Mouse (Mus musculus) limb, embryonic 12.5 days (tissue): ENCODE data around the gene Gse1. TPM values are rescaled to one million over a fixed set of nuclear protein-coding genes. Genes with fewer than 3 reads are reported as not detected.

Source experiments
- ATAC-seq: fragments of 200-750 bp; cut with Nextera tagmentation; 2 replicates; pipeline ENCODE4 v1.8.0; 2017; ENCODE audit warnings: low read depth, moderate TSS enrichment; ENCODE audit not compliant: insufficient number of reproducible peaks, insufficient read depth, low FRiP score, low TSS enrichment
- H3K27ac ChIP-seq: fragments of 300-500 bp; sonication (generic); 2 replicates; pipeline ENCODE4 v1.5.1; 2016; ENCODE audit warnings: mild to moderate bottlenecking, moderate library complexity
- H3K27me3 ChIP-seq: fragments of 300-500 bp; sonication (generic); 2 replicates; pipeline ENCODE4 v1.6.1; 2016; ENCODE audit warnings: mild to moderate bottlenecking, moderate library complexity
- H3K36me3 ChIP-seq: fragments of 300-500 bp; sonication (generic); 2 replicates; pipeline ENCODE4 v1.6.1; 2016; ENCODE audit warnings: mild to moderate bottlenecking, moderate library complexity
- H3K4me1 ChIP-seq: fragments of 300-500 bp; sonication (generic); replicated peaks from 2 replicates; pipeline ENCODE4 v1.6.1; 2016
- H3K4me2 ChIP-seq: fragments of 300-500 bp; sonication (generic); 2 replicates; pipeline ENCODE4 v1.6.1; 2016; ENCODE audit warnings: mild to moderate bottlenecking, moderate library complexity
- H3K4me3 ChIP-seq: fragments of 300-500 bp; sonication (generic); replicated peaks from 2 replicates; pipeline ENCODE4 v1.5.1; 2016; ENCODE audit warnings: mild to moderate bottlenecking
- H3K9ac ChIP-seq: fragments of 300-500 bp; sonication (generic); replicated peaks from 2 replicates; pipeline ENCODE4 v1.6.1; 2016; ENCODE audit warnings: mild to moderate bottlenecking, moderate library complexity
- H3K9me3 ChIP-seq: fragments of 300-500 bp; sonication (generic); 2 replicates; pipeline ENCODE4 v1.6.1; 2016; ENCODE audit warnings: mild to moderate bottlenecking, moderate library complexity
- WGBS: fragments of 180-500 bp; shearing (Covaris S2); methylation state at CpG from one replicate; pipeline ENCODE4 v1.1.7; 2016; 5-methylcytosine and 5-hydroxymethylcytosine counted together
- polyA plus RNA-seq: library from polyadenylated mRNA; unstranded; fragments of >200 nt; fragmentation: Nextera tagmentation; extraction: Ambion mirVana; gene quantifications from 2 replicates; pipeline ENCODE4 v1.2.1, GENCODE M21; 2016

The Gse1 gene
- polyA plus RNA-seq, 1 experiment from 2014 or later, result 9.1 TPM

DNA sequence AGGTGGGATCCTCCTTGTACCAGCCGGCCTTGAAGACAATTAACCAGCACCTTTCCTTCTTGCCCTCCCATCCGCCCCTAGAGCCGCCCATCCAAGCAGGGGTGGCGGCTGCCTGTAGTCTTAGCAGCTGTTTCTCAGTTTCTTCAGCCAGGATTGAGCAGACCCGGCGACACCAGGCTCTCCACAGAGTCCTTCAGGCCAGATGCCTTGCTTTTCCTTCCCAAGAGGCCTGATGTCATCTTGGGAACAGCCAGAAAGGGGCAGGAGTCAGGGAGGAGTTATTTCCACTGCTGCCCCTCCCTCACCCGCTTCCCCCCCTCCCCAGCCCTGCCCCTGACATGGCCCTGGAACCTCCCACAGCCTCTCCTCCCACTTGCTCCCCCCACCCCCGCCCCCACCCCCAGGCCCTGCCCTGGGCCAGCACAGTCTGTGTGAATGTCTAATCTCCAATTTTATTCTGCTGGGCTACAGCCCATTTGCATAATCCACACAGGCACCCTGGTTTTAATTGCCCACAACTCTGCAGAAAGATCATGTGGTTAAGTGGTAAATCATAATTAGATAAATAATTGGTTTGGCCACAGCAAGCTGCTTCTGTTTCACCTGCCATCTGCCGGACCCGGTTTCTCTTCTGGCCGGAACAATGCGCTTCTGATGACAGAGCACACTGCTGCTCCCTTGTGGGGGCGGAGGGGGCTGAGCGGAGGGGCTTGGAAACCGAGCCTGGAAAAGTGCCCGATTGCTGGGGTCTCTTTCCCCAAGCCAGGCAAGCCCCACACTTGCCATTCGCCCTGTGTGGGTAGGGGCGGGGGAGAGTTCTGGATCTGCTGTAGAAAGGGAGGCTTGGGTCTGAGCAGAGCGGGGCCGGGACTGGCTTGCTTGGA, 292.7 kb downstream of the Gse1 start:
- ATAC-seq, result no peak
- H3K9ac ChIP-seq, result 0 out of 2 replicates have a peak overlapping the region, but pooled peaks have one; percentile 14
- H3K9me3 ChIP-seq, result no peaks in the 10 kb centered on the region
- peak overlapping the region; percentile 19; the same call in 1 of the 2 replicates for H3K4me2 ChIP-seq
- H3K27me3 ChIP-seq, result peaks cover 23% of the 10 kb centered on the region
- no peak overlapping the region for H3K4me3 ChIP-seq
- no peaks in the 10 kb centered on the region for H3K36me3 ChIP-seq
- H3K4me1 ChIP-seq, result peaks cover 81% of the 10 kb centered on the region
- H3K27ac ChIP-seq, result no peak overlapping the region
- 15% methylated on average over 20 of the region's 20 CpGs for WGBS

- 0 out of 2 replicates have a peak overlapping the region, but pooled peaks have one; percentile 14 for H3K9ac ChIP-seq
- H3K4me3 ChIP-seq, result no peak overlapping the region
- WGBS, result 58% methylated on average over 7 of the region's 7 CpGs
- no peak overlapping the region for H3K27ac ChIP-seq
- peaks cover 27% of the 10 kb centered on the region for H3K27me3 ChIP-seq
- no peaks in the 10 kb centered on the region for H3K9me3 ChIP-seq
- ATAC-seq, result no peak
- no peaks in the 10 kb centered on the region for H3K36me3 ChIP-seq
- H3K4me1 ChIP-seq, result peaks cover 81% of the 10 kb centered on the region
- H3K4me2 ChIP-seq, result 0 out of 2 replicates have a peak overlapping the region, but pooled peaks have one; percentile 4
Measured at GRCm38 (mm10) chr8:120521591-120521965, 293.3 kb downstream of the Gse1 start.

DNA sequence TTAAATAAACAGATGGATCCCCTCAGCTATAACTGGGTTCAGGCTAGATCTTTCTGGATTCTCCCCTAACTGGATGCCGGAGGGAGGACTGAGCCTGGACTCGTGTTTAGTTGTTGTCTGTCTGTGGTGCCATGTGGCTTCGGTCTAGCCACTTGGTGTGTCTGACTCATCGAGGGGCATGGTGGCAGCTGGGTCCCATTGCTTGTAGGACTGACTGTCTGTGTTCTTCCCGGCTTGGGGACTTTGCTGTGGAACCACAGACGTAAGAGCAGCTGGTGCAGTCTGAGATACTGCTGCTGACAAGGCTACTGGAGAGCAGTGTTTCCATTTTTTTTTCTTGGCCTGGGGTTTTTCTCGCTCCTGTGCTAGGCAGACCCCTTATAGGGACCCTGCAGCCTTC, 295.4 kb downstream of the Gse1 start:
- H3K27ac ChIP-seq, result no peak overlapping the region
- no peak overlapping the region for H3K4me3 ChIP-seq
- H3K9me3 ChIP-seq, result no peaks in the 10 kb centered on the region
- H3K4me2 ChIP-seq, result no peak overlapping the region
- no peak for ATAC-seq
- H3K36me3 ChIP-seq, result no peaks in the 10 kb centered on the region
- WGBS, result 78% methylated on average over 7 of the region's 7 CpGs
- peaks cover 31% of the 10 kb centered on the region for H3K27me3 ChIP-seq
- H3K9ac ChIP-seq, result no peak overlapping the region
- H3K4me1 ChIP-seq, result peaks cover 81% of the 10 kb centered on the region

- Histone ChIP-seq H3K27ac (no peak overlapping the region), H3K9me3 (no peaks in the 10 kb centered on the region), H3K4me3 (no peak overlapping the region), H3K4me2 (no peak overlapping the region), H3K4me1 (peaks cover 79% of the 10 kb centered on the region), H3K9ac (0 out of 2 replicates have a peak overlapping the region, but pooled peaks have one; percentile 18), H3K27me3 (peaks cover 30% of the 10 kb centered on the region), H3K36me3 (no peaks in the 10 kb centered on the region)
- no peak for ATAC-seq
- 81% methylated on average over 1 of the region's 1 CpGs for WGBS
Measured at GRCm38 (mm10) chr8:120525135-120525534, 296.9 kb downstream of the Gse1 start.

DNA sequence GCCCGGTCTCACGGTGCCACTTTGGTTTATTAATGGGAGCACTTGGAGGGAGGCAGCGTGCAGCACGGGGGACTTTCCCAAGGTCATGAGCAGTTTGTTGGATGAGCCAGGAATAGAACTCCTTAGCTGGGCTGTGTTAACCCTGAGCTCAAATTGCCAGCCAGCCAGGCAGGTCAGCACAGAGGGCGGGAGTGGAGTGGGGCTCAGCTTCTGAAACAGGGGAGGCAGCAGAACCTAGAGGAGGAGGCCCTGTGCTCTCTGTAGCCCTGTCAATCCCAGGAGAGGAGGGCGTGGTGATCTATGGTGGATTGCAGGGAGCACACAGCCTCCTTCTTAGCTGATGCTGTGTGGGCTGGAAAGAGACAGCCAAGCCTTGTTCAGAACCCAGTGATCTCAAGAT, 297.6 kb downstream of the Gse1 start:
- WGBS, result 61% methylated on average over 6 of the region's 6 CpGs
- Histone ChIP-seq H3K4me3 (no peak overlapping the region), H3K27ac (no peak overlapping the region), H3K36me3 (no peaks in the 10 kb centered on the region), H3K27me3 (peaks cover 27% of the 10 kb centered on the region), H3K9ac (0 out of 2 replicates have a peak overlapping the region, but pooled peaks have one; percentile 18), H3K4me1 (peaks cover 72% of the 10 kb centered on the region), H3K4me2 (no peak overlapping the region), H3K9me3 (no peaks in the 10 kb centered on the region)
- ATAC-seq, result no peak

DNA sequence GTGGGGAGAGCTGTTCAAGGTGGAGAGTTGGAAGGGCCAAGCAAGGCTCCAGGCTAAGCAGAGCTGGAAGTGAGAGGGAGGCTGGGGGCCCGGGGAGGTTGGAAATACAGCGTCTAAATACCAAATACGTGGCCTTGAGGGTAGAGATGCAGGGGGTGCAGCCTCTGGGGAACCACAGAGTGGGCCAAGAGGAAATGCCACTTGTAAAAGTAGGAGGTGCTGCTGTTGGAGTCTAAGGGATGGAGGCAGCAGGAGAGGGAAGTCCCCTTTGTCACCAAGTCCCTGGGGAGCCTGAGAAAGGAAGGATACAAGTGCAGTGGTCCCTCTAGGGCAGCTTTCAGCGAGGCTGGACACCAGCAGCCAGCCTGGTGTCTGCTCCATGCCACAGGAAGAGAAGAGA, 298.3 kb downstream of the Gse1 start:
- 37% methylated on average over 4 of the region's 4 CpGs for WGBS
- H3K27ac ChIP-seq, result no peak overlapping the region
- ATAC-seq, result no peak
- H3K36me3 ChIP-seq, result no peaks in the 10 kb centered on the region
- H3K9ac ChIP-seq, result no peak overlapping the region
- H3K27me3 ChIP-seq, result peaks cover 28% of the 10 kb centered on the region
- no peak overlapping the region for H3K4me3 ChIP-seq
- H3K4me2 ChIP-seq, result no peak overlapping the region
- no peaks in the 10 kb centered on the region for H3K9me3 ChIP-seq
- H3K4me1 ChIP-seq, result peaks cover 71% of the 10 kb centered on the region

GRCm38 (mm10) chr8:120528332-120528731, 300.1 kb downstream of the Gse1 start:
- 0 out of 2 replicates have a peak, but pooled peaks have one; percentile 14 for ATAC-seq
- 6% methylated on average over 3 of the region's 3 CpGs for WGBS
- Histone ChIP-seq H3K27ac (no peak overlapping the region), H3K9me3 (no peaks in the 10 kb centered on the region), H3K4me2 (peak overlapping the region; percentile 11; the same call in 1 of the 2 replicates), H3K9ac (no peak overlapping the region), H3K36me3 (no peaks in the 10 kb centered on the region), H3K27me3 (peaks cover 28% of the 10 kb centered on the region), H3K4me1 (peaks cover 82% of the 10 kb centered on the region), H3K4me3 (no peak overlapping the region)

GRCm38 (mm10) chr8:120529226-120529625, 301.0 kb downstream of the Gse1 start:
- Histone ChIP-seq H3K4me1 (peaks cover 82% of the 10 kb centered on the region), H3K4me2 (no peak overlapping the region), H3K36me3 (no peaks in the 10 kb centered on the region), H3K27me3 (peaks cover 37% of the 10 kb centered on the region), H3K27ac (no peak overlapping the region), H3K9me3 (no peaks in the 10 kb centered on the region), H3K9ac (no peak overlapping the region), H3K4me3 (no peak overlapping the region)
- ATAC-seq, result no peak
- WGBS, result 69% methylated on average over 7 of the region's 7 CpGs

DNA sequence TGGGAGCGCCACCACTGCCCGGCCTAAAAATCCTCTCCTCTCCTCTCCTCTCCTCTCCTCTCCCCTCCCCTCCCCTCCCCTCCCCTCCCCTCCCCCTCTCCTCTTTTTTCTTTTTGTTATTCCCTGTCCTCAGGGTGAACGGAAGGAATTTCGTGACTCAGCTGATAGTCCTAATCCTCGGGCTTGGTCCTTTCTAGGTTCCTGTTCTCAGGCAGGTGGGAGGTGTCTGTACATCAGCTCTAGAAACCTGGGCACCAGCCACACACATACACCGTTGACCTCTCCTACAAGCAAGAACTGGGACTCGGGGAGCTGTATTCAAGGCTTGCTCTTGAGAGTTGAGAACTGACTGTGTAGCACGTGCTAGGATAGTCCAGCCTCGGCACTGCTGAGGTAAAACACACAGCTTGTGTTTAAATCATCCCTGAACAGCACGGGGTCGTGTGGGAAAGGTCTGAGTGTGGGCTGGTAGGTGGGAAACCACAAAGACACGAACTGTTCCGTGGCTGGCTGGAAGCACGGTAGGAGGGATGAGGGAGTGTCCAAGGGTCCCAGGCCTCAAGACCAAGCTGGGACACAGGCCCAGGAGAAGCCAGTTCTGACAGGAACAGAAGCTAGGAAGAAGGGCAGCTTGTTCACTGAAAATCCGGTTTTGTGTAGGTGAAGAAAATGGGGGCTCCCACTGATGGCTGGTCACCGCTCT, 302.8 kb downstream of the Gse1 start:
- 47% methylated on average over 16 of the region's 16 CpGs for WGBS
- H3K27me3 ChIP-seq, result peaks cover 32% of the 10 kb centered on the region
- no peak overlapping the region for H3K4me3 ChIP-seq
- H3K36me3 ChIP-seq, result no peaks in the 10 kb centered on the region
- peak overlapping the region; percentile 55; the same call in 1 of the 2 replicates for H3K4me2 ChIP-seq
- ATAC-seq, result no peak
- peaks cover 86% of the 10 kb centered on the region for H3K4me1 ChIP-seq
- H3K9me3 ChIP-seq, result no peaks in the 10 kb centered on the region
- H3K27ac ChIP-seq, result peak overlapping the region; percentile 79; the same call in 1 of the 2 replicates
- H3K9ac ChIP-seq, result no peak overlapping the region

DNA sequence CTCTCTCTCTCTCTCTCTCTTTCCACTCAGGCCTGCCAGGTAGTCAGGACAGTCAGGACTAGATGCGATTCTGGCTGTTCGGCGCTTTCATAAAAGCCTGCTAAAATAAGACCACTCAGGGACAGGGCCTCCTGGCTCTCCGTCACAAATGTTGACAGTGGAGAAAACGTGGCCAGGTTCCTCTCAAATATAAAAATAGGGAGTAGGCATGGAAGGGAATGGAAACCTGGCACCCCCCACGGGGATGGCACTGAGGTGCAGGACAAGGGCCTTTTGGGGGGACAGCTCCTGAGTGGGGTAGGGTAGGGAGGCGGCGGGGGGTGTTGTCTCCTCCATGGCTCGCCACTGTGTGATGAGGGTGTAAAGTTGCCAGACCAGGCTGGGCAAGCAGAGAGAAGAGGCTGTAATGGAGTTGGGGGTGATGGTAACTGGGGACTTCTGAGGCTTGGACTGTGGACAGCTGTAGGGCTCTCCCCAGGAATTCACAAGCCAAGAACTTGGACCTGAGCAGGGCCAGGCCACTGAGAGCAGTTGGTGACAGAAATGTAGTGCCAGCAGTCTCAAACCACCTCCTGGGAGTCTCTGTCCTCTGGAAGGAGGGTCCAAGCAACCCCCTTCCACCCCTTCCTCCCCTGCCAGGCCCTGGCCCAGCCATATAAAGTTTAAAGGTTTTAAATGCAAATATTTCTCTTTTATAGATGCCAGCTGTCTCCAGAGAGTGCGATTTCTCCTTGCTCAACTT, 303.7 kb downstream of the Gse1 start:
- Histone ChIP-seq H3K4me1 (peaks cover 86% of the 10 kb centered on the region), H3K4me2 (peak overlapping the region; percentile 55), H3K9me3 (no peaks in the 10 kb centered on the region), H3K36me3 (no peaks in the 10 kb centered on the region), H3K9ac (no peak overlapping the region), H3K4me3 (no peak overlapping the region), H3K27ac (peak overlapping the region; percentile 79), H3K27me3 (peaks cover 28% of the 10 kb centered on the region)
- WGBS, result 28% methylated on average over 10 of the region's 10 CpGs
- ATAC-seq, result 0 out of 2 replicates have a peak, but pooled peaks have one; percentile 7
